Mouse (Mus musculus) fibroblast of lung, adult 2 months (primary cell): ENCODE measurements around the gene Rbm11.

Experiments used
- DNase-seq: peaks from one replicate; pipeline ENCODE4 v3.0.0-alpha.2; 2011; ENCODE audit warnings: low read depth

Gene Rbm11

DNA sequence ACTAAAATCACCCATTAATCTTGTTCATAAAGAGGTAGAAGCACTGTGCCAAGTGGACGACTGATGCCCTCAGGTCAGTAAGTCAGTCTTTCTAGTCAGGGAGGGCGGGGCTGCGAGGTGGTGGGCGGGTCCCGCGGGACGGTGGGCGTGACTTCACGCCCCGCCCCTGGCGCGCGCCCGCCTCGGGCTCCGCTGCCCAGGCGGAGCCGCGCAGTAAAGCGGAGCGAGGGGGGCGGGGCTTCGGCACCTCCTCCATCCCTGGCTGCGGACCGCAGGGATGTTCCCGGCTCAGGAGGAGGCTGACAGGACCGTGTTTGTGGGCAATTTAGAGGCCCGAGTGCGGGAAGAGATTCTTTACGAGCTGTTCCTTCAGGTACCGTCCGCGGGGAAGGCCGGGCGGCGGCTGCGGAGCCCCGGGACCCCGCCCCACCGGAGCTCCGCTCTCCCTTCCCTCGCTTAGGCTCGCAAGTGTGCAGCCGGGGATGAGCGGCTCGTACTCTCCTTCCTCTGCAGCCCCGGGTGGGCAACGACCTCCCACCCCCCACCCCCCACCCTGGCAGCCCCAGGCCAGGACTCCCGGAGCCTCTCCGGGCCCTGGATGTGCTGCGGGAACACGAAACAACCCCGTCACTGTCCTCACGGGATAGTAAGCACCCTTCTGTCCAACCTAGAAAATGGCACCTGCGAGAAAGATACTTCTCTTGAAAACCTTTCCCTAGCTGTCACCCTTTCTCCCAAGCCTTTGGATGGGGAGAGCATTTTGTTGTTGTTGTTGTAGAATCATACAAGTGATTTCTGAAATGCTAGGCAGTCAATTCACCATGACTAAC, at the start of gene Rbm11:
TSS of gene Rbm11 (plus strand) at position 174 of the 830 bp plus-strand sequence.
- DNase-seq: peak; percentile 3

DNA sequence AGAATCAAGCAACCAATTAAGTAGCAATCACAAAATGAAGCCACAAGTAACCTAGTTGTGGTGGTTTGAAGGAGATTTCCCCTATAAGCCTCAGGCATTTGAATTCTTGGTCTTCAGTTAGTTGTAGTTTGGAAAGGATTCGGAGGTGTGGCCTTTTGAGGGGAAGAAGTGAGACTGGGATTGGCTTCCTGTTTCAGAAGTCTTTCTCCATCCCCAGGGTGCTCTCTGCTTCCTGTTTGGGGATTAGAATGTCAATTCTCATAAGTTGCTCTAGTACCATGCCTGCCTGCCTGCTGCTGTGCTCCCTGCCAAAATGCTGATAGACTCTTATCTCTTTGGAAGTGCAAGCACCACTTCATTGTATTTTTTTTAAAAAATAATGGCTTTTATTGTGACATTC, 47.3 kb upstream of the Rbm11 start:
- DNase-seq: no peak

DNA sequence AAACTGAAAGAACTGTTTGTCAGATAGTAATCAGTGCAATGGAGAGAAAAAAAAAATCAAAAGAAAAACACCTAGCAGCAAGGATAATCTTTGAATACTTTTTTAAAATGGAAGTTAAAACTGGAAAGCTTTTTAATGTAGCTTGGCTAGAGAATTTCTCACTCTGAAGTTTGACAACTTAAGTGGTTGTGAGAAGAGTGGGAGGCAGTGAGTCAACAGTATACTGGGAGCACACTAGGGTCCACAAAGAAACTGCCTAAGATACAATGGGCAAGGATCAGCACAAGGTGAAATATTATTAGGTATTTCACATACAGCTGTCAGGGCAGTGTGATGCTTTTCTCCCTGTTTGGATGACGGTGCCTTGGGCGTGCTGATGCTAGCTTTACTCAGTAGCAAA, 29.7 kb upstream of the Rbm11 start:
- DNase-seq: no peak

DNA sequence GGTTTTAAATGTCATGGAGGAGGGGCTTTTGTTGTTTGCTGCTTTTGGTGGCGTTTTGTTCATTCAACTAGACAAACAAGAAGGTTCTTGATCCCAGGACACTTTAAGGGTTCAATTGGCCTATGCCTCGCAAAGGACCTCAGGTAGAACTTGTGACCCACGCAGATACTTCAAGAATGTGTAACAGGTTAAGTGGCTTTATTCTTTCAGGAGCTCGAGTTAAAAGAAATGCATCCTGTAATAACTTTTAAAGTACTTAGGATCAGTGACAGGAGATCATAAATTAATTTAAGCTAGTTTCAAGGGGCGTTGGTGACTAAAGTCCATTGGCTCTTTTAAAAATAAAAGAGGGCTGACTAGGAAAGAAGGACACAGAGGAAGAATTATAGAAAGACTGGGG, 10.4 kb upstream of the Rbm11 start:
- DNase-seq: no peak

DNA sequence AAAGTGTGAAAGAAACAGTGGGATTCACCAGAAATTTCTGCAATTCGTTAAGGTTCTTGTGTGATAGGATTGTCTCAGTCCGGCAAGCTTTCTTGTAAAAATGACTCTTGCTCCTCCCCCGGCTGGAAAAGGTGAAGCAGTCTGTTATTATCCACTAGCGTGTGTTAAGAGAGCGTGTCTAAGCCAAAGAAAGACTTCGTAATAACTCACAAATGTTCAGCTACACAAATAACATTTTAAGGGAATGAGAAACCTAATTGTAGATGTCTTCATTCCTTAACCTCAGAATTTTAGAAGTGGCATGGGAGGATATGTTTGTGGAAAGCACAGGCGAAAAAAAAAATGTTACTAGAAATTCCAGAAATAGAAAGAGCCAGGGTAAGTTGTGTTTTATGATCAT, 6.7 kb upstream of the Rbm11 start, which contains the start of gene Lipi:
TSS of gene Lipi (minus strand) at position 101 of the 400 bp plus-strand sequence.
- DNase-seq: no peak

DNA sequence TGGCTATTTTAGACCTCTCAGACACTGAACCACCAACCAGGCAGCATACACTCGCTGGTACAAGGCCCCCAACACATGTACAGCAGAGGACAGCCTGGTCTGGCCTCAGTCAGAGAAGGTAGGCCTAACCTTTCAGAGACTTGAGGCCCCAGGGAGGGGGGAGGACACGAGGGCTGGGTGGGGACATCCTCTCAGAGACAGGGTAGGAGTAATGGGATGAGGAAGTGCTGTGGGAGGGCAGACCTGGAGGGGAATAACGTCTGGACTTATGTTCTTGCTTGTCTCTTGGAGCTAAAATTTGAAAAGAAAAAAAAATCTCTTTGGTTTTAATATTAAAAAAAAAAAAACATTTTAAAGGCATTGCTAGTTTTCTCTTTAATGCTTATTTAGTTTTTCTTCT, 6.2 kb upstream of the Rbm11 start:
- no peak for DNase-seq

DNA sequence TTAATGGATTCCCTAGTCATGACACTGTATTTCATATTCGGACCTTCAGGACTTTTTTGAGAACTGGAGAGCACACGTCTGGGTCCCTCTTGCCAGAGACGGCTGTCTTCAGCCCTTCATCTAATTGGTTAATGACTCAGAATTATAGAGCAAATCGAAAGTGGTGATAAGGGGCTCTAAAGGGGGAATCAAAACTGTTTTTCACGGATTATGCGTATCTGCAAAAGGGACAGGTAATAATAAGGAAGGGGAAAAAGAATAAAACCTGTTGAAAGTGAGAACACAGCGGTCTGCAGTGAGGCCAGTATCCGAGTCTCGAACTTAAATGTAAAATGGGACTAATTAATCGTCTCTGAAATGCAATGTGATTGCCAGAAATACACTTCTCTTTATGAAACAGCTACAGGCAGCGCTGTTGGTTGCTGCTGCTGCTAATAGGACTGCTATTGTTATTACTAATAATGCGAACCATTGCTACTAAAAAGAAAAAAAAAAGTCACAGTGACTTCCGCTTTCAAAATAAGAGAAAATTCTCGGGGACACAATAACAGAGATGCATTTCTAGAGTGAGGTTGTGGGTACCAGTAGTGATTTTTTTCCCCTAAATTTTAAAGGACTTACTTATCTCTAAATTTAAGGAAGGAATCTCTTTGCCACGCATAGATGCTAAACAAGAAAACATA, 998 bp downstream of the Rbm11 start:
- DNase-seq: no peak

DNA sequence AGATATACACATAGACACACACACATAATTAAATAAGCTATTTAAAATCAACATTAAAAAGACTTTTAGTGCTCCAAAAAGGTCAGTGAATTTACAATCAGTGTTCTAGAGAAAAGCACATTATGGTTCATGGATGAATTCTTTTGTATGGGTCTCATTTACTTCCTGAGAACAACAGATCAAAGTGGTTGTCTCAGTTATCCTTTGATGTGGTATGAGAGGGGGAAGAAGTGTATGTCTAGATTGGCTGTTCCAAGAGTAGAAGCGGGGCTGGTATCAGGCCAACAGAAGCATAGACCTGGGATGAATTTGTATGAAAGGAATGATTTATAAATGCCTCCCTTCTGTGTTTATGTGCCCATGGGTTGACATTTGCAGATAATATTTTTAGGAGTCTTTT, 13.8 kb downstream of the Rbm11 start:
- DNase-seq: no peak

DNA sequence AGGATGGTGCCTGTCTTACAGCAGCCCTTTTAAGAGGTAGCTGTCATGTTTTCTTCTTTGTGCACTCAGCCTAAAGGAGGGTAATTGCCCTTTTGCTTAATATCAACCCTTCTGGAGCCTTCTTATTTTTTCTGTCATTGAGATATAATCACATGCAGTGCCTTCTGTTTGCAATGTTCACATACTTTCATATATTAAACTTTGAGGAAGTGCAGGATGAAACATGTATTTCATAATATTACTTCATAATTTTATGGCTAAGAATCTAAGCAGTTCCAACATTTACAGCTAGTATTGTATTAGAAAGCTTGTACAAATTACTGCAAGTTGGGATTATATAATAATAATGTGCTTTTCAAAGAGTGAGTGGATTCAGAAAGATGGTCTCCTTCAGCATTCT, 19.9 kb downstream of the Rbm11 start:
- no peak for DNase-seq

DNA sequence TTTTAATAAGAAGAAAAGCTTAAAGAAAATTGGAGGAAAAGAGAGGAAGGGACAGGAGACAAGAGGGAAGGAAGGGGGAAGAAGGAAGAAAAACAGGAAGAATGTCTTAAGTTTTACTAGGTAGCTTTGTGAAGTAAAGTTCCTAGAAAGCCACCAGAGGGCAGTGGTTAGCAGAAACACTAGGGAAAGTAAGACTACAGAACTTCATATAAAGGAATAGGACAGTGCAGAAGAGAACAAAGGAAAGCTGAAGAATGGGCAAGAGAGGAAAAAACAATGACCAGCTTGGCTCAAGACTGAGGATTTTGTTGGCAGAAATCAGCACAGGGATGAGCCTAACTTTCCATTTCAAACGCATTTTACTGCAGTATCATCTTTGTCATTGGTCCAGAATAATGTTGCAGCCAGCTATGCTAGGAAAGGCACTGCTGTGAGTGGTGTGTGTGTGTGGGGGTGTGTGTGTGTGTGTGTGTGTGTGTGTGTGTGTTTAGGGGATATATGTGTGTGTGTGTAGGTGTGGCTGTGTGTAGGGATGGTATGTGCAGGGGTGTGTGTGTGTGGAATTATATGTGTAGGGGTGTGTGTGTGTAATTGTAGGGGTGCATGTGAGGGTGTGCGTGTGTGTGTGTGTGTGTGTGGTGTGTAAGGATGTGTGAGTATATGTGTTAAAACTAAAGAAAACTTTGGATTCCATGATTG, 25.2 kb downstream of the Rbm11 start:
- peak; percentile 2 for DNase-seq

DNA sequence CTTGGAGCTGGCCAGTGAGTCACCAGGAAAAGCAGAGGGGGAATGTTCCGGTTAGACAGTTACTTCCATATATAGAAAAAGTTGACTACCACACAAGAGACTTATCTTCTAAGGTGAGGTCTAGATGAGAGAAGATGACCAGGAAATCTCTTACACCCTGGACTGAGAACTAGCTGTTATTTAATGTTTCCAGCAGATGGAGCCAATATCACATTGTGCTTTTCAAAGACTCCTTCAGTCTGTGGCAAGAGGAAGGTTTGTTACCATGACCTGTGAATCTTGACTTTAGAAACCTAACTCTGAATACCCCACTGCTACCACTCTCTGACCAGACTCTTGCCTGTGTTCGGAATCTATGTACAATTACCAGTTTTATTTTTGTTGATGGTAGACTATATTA, 35.2 kb downstream of the Rbm11 start:
- no peak for DNase-seq
